Mouse (Mus musculus): Measurements from ENCODE around the gene Rbm26.

Gene Rbm26

DNA sequence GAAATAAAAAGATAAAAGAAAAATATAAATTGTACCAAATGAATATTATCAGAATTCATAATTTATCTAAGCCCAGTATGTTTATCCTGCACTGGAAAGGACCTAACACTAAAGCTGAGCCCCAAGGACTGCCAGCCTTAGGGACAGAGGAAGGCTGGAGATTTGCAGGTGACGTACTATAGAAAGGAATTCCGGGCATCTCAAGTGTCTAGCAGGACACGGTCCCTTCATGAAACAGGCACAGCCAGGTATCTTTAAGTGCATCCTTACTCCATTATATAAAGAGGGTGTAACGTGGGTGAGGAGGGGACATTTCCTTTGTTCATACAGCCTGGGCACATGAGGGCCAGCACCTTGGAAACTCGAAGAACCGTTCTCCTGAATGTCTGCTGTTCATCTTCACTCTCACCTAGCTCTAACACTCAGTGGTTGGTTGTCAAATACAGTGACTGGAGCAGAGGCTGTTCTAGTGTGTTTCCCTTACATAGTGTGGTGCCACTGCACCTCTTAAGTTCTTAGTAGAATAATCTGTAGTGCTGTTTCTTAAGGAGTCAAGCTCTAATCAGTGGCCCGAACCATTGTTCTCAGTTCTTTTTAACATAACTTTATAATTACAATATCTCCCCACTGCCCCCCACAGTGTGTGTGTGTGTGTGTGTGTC, 91.7 kb downstream of the Rbm26 start:
- DNase-seq: no peak

DNA sequence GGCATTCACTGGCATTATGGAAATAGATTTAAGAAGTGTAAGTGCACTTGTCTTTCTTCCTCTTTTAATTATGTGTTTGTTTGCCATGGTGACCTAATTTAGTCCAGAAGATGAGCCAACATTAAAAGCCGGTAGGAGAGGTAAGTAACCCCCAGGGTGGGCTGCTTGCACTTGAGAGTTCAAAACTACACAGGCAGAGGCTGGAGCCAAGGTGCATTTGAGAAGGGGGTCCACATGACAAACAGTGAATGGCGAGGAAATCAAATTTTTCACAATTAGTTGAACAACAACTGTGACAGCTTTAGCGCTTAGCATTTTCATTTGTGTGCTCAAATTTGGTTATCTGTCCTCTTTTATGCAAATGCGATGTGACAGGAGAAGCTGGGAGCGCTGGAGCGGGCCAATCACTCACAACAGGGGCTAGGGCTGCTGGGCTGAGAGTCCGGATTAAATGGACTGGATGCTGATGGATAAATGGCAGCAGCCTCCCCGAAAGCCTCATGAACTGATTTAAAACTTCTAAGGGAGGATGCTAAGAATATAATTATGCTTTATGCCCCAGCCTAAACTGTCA, 92.3 kb downstream of the Rbm26 start:
- no peak for DNase-seq

DNA sequence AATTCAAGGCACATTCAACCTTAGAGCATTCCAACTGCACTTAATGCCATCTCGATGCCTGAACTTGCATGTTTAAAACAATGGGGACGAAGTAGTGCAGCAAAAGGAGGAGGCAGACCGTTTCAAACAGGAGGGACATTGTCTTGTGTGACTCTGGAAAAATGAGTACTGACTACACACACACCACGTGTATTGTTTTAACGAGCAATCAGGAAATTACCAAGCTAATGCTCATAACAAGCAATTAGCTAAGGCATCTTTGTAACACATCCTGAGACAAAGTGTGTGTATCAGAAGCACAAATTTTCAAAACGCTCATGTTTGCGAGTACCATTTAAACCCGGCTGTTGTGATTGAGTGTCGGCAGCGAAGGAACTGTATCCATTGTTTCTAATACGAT, 93.0 kb downstream of the Rbm26 start:
- DNase-seq: no peak

- DNase-seq: no peak
Measured at GRCm38 (mm10) chr14:105074776-105075175, 102.4 kb downstream of the Rbm26 start.

DNA sequence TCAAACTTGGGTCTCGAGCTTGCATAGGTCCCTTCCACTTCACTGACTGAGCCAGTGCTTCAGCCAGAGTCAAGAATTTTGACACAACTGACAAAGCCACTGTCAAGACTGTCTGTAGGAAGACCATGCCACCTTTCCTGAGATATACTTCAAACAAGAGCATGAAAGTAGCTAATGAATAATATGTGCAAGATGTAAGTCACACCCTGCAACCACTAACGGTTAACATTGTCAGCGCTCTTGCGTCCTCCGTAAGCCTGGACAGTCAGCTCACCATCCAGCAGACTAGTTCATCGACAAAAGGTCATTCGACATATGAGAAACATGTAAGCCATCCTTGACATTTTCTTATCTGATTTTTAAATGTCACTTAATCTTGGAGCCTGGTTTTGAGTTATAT, 102.8 kb downstream of the Rbm26 start:
- DNase-seq: no peak

DNA sequence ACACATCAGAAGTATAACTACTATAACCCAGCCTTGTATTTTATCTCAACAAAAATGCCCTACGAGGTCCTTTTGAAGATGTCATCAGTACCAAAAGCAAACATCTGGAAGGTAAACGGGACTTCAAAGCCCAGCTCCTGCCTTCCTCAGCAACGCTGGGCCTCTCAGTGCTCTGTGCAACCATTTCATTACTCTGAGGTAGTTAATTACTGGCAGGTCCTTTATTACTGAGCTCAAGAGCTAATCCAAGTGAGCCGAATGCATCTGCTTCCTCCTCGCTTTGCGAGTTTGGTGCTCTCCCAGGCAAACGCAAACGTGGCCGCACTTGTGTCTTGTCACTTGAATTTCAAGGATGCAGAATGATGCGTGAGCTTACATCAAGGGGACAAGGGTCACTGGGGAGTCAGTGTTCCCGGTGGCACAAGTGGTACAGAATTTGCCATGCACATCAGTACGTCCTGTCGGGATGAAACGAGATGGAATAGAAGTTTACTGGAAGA, 106.1 kb downstream of the Rbm26 start:
- DNase-seq: no peak

DNA sequence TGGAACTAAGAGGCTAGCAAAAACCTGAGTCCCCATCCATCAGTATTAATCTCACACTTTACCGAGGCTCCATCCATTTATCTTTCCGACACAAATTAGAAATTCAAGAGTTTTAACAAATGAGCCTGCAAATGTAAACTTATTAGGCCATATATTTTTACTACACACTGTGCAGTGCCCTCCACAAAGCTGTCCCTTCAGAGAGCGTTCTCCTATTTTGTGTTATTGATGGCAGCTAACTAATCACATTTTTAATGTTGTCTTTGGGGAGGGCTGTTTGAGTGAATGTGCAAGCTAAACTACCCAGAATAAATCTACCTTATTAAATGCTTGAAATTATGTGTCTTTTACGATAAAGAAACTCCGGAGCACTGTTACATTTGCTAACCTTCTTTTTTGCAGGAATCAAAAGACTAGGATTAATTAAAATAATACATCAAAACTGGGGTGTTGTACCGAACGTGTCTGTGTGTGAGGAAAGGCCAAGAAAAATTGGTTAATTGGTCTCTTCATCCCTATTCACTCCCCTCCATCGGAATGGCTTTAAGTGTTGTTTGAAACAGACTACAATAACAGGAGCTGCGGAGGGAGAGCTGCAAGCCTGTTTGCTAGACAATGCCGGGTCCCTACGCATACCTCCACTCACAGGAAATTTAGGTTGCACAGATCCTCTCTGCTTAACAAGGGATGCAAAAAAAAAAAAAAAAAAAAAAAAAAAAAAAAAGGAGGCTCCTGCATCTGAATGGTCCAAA, 106.7 kb downstream of the Rbm26 start:
- DNase-seq: no peak

- no peak for DNase-seq
Measured at GRCm38 (mm10) chr14:105068060-105068459, 109.1 kb downstream of the Rbm26 start.

GRCm38 (mm10) chr14:105064243-105064642, 112.9 kb downstream of the Rbm26 start:
- DNase-seq: no peak

GRCm38 (mm10) chr14:105061230-105061629, 115.9 kb downstream of the Rbm26 start:
- DNase-seq: no peak

GRCm38 (mm10) chr14:105057934-105058333, 119.2 kb downstream of the Rbm26 start:
- no peak for DNase-seq
